Mouse (Mus musculus) small intestine, adult 2 months (tissue): ENCODE measurements around the gene 2210017I01Rik. TPM values are rescaled to one million over a fixed set of nuclear protein-coding genes. Genes with fewer than 3 reads are reported as not detected.

Source experiments
- H3K27ac ChIP-seq: fragments of 200-500 bp; 2 replicates; pipeline ENCODE4 v1.5.1; 2012; ENCODE audit warnings: low read depth, low read length, control low read depth, inconsistent platforms; ENCODE audit not compliant: insufficient read depth
- H3K27me3 ChIP-seq: fragments of 200-500 bp; 2 replicates; pipeline ENCODE4 v1.6.1; 2012; ENCODE audit warnings: mild to moderate bottlenecking, moderate library complexity, low read length, inconsistent platforms; ENCODE audit not compliant: control insufficient read depth, insufficient read depth
- H3K36me3 ChIP-seq: fragments of 200-500 bp; 2 replicates; pipeline ENCODE4 v1.6.1; 2012; ENCODE audit warnings: mild to moderate bottlenecking, low read length, control low read depth, inconsistent platforms; ENCODE audit not compliant: control insufficient read depth, insufficient read depth
- H3K4me1 ChIP-seq: fragments of 200-500 bp; 2 replicates; pipeline ENCODE4 v1.6.1; 2012; ENCODE audit warnings: low read length, inconsistent platforms, mixed read lengths; ENCODE audit not compliant: control insufficient read depth, insufficient read depth, insufficient read length
- H3K4me3 ChIP-seq: fragments of 200-500 bp; 2 replicates; pipeline ENCODE4 v1.5.1; 2012; ENCODE audit warnings: low read depth, mild to moderate bottlenecking, control low read depth, inconsistent platforms, low read length, moderate library complexity
- CTCF ChIP-seq: fragments of 200-500 bp; IDR thresholded peaks from 2 replicates; pipeline ENCODE4 v1.5.1; 2012; ENCODE audit warnings: low read depth, mild to moderate bottlenecking, control low read depth, inconsistent platforms, low read length, moderate library complexity, mixed read lengths; ENCODE audit not compliant: insufficient replicate concordance, insufficient read length; ENCODE audit errors: extremely low read depth
- POLR2A ChIP-seq: fragments of 200-500 bp; IDR thresholded peaks from 2 replicates; pipeline ENCODE4 v1.6.1; 2012; ENCODE audit warnings: low read depth, mild to moderate bottlenecking, control low read depth, inconsistent platforms, low read length, moderate library complexity
- WGBS: fragments of 180-500 bp; shearing (Covaris S2); methylation state at CpG from one replicate; pipeline ENCODE4 v1.1.7; 2018; 5-methylcytosine and 5-hydroxymethylcytosine counted together
- polyA plus RNA-seq: library from polyadenylated mRNA; depleted of rRNA; stranded (reverse); fragments of >200 nt; gene quantifications from 2 replicates; pipeline ENCODE4 v1.2.3, GENCODE M21; 2012; rRNA removed

The 2210017I01Rik gene
- not detected in 2 replicates for polyA plus RNA-seq

DNA sequence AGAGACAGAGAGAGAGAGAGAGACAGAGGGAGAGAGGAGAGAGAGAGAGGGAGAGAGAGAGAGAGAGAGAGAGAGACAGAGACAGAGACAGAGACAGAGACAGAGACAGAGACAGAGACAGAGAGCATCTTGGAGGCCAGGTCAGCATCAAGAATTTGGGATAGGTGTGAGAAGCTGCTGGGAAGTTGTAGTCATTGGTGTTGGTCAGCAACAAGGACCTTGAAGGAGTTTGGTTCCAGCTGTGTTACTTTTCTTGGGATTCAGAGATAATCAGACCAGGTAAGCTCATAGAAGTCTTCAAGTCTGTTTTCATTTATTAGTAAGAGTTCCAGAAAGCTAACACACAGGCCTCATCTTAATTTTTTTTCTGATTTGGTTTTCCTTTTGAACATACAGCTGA lies at the start of gene 2210017I01Rik:
Gene 2210017I01Rik (minus strand): TSS at position 101 of the 400 bp plus-strand sequence.
- no peak for TF ChIP-seq CTCF
- TF ChIP-seq POLR2A: no peak
- Histone ChIP-seq H3K27me3 (no peaks in the 10 kb centered on the region), H3K36me3 (no peaks in the 10 kb centered on the region), H3K4me3 (no peak within 1 kb of the TSS), H3K4me1 (no peaks in the 10 kb centered on the region), H3K27ac (no peak within 1 kb of the TSS)

DNA sequence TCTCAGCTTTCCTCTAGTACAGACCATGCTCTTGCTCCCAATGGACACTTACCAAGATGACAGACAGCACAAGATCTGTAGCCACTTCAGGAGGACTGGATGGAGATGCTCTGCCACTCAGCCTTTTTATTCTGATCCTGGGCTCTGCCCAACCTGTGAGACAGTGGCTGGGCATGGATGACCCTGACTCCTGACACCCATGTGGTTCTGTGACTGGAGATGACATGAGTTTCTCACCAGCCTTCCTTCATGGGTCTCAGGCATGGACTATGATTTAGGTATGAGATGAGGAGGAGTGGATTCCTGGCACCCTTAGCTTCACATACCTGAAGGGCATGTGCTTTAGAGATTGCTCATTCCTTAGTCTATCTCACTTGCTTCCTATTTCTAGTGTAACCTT lies 49.5 kb upstream of the 2210017I01Rik start, which contains the start of gene Lce1b:
Gene Lce1b (minus strand): TSS at position 101 of the 400 bp plus-strand sequence.
- H3K27me3 ChIP-seq: no peaks in the 10 kb centered on the region
- H3K4me3 ChIP-seq: no peak within 1 kb of the TSS
- TF ChIP-seq POLR2A: no peak
- TF ChIP-seq CTCF: no peak
- no peaks in the 10 kb centered on the region for H3K4me1 ChIP-seq
- H3K36me3 ChIP-seq: no peaks in the 10 kb centered on the region
- H3K27ac ChIP-seq: no peak within 1 kb of the TSS

GRCm38 (mm10) chr3:92648207-92648606 lies 40.9 kb upstream of the 2210017I01Rik start, which contains the start of gene Lce1a1:
Lce1a1 (minus strand) TSS chr3:92648307.
- Histone ChIP-seq H3K27me3 (no peaks in the 10 kb centered on the region), H3K4me1 (no peaks in the 10 kb centered on the region), H3K4me3 (no peak within 1 kb of the TSS), H3K36me3 (no peaks in the 10 kb centered on the region), H3K27ac (no peak within 1 kb of the TSS)
- 79% methylated on average over 1 of the region's 1 CpGs for WGBS
- TF ChIP-seq POLR2A (no peak), CTCF (no peak)

DNA sequence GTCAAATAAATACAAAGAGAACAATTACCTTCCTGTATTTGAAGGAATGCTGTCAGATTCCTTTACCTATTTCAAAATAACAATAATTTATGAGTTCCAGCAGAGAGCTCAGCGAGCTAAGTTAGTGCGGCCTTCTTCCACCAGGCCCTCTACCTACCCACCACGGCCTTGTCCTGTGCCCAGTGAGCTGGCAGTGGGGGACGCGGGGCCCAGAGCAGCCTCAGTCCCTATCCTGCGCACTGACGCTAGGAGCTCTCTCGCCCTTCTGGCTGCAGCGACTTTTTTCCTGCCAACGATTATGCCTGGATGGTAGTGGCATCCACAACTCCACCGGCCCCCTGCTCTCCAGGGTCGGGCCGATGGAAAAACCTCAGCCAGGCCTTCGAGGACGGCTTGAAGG lies 32.6 kb upstream of the 2210017I01Rik start:
- Histone ChIP-seq H3K27me3 (no peaks in the 10 kb centered on the region), H3K4me1 (no peaks in the 10 kb centered on the region), H3K4me3 (no peak overlapping the region), H3K36me3 (no peaks in the 10 kb centered on the region), H3K27ac (no peak overlapping the region)
- no peak for TF ChIP-seq CTCF
- no peak for TF ChIP-seq POLR2A
- WGBS: 90% methylated on average over 15 of the region's 15 CpGs

GRCm38 (mm10) chr3:92638653-92638991 lies 31.3 kb upstream of the 2210017I01Rik start:
- 24% methylated on average over 3 of the region's 3 CpGs for WGBS
- TF ChIP-seq POLR2A (no peak), CTCF (no peak)
- Histone ChIP-seq H3K27me3 (no peaks in the 10 kb centered on the region), H3K4me1 (no peaks in the 10 kb centered on the region), H3K4me3 (no peak overlapping the region), H3K36me3 (no peaks in the 10 kb centered on the region), H3K27ac (no peak overlapping the region)

DNA sequence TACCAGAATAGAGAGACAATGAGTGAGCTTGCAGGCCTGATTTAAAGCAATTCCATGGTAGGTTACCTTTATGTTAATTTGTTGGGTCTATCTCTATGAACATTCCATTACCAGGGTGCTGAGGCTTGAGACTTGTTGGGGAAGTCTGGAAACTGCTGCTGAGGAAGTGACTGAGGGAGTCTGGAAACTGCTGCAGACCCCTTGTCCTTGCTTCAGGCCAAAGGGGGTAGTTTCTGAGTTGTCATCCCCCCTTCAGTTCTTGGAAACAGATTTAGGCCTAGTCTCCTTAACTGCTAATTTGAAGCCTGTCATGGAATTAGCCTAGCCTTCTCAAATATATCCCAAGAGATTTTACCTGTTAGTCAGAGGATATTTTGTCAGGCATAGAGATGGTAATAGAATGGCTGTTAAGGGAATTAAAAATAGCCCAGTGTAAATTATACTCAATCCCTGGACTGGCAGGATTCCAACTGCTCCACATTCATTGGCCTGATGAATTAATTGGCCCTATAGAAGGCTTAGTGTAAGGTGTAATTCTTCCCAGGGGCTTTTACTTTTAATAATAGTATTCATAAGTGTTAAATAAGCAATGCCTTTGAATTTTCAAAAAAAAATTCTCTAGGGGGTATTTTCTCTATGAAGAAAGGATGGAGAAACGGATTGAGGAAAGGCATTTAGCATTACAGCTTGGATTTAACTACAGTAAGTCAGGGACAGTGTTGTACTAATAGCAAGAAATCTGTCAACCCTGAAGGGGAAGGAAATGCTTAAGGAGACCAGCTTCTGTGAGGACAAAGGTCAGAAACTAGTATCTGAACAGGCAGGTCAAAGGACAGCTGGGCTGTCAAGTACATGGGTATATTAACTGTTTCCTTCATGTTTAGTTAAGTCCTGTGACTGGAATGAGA lies 30.7 kb upstream of the 2210017I01Rik start:
- TF ChIP-seq POLR2A (no peak), CTCF (no peak)
- H3K27ac ChIP-seq: no peak overlapping the region
- H3K36me3 ChIP-seq: no peaks in the 10 kb centered on the region
- no peaks in the 10 kb centered on the region for H3K4me1 ChIP-seq
- WGBS: 48% methylated on average over 1 of the region's 1 CpGs
- no peaks in the 10 kb centered on the region for H3K27me3 ChIP-seq
- no peak overlapping the region for H3K4me3 ChIP-seq

GRCm38 (mm10) chr3:92621560-92621959 lies 14.3 kb upstream of the 2210017I01Rik start, which contains the start of gene Lce6a:
Lce6a (minus strand) TSS chr3:92621660.
- WGBS: 29% methylated on average over 2 of the region's 2 CpGs

More at GRCm38 (mm10) chr3:92621560-92621959, 14.3 kb upstream of the 2210017I01Rik start, which contains the start of gene Lce6a:
- Histone ChIP-seq H3K4me3 (no peak within 1 kb of the TSS), H3K27ac (no peak within 1 kb of the TSS), H3K4me1 (no peaks in the 10 kb centered on the region), H3K27me3 (no peaks in the 10 kb centered on the region), H3K36me3 (no peaks in the 10 kb centered on the region)
- TF ChIP-seq POLR2A: no peak
- TF ChIP-seq CTCF: no peak
